Mouse (Mus musculus) thymus, postnatal 4 days (tissue): ENCODE results near the gene Myo18a.
A peak's percentile ranks its signal among the peaks of the same experiment; 100 is the strongest.

ENCODE experiments used
- DNase-seq: peaks from one replicate; pipeline ENCODE4 v3.0.0; 2021

Gene Myo18a

GRCm38 (mm10) chr11:77800491-77800868, 37.4 kb downstream of the Myo18a start:
- DNase-seq, result no peak

DNA sequence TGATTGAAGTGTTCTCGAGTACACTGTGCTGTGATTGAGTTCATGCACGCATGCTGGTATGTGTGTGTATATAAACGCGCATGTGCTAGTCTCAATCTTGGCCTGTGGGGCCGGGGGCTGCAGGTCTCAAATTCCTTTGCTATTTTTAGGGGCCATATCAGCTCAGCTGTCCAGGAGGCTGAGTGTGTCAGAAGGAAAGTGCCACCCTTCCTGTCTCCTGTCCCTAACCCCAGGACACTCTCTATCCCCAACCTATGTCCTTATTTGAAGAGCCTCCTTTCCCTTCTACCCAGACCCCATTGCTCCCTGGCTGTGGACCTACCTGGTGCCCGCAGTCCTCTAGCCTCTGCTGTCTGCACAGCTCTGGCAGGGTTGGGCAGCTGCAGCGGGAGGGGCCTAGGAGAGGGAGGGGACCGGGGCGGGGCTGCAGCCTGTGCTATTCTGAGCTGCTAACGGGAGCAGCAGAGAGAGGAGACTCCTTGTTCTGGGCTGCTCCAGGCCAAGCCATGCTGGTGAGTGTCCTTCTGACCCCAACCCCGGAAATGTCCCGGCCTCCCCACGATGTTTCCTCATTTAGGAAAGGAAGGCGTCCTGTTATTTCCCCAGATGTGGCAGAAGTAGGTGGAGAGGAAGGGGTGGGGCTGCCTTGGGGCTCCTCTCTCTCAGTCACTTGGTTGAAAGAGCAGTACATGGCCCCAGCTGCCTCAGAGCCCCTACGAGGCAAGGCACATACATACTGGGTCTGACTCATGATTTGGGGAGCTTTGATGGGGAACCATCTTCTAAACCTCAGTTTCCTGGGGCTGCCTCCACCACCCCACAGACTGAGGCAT, 38.0 kb downstream of the Myo18a start:
- peak; percentile 85 for DNase-seq

GRCm38 (mm10) chr11:77802341-77802865, 39.4 kb downstream of the Myo18a start:
- peak; percentile 80 for DNase-seq

DNA sequence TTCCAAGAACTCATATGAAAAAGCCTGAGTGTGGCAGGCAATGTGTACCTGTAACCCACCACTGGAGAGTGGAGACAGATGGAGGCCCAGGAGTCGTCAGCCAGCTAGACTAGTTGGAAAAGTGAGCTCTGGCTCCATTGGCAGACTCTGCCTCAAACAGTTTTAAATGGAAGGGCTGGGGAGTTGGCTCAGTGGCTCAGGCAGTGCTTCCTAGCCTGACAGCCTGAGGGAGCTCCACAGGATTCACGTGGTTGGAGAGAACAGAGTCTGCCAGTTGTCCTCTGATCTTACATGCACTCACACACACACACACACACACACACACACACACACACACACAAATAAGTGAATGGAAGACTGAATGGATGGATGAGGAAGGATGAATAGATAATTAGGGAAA, 43.2 kb downstream of the Myo18a start:
- DNase-seq, result no peak

DNA sequence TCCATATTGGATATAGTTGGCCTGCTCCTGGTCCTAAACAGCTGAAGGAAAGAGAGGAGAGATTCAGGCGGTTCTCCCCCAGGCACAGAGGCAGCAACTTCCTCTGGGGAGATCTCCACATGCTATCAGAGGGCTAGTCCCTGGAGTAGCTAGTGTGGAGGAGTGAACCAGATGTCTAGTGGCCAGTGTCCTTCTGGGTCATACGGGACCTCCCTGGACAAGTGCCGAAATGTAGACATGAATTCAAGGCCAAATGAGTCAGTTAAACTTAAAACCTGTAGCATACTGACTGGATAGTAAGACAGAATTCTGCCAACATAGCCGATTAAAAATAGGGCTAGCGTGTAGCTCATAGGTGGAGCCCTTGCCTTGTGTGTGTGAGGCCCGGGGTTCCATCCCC, 43.8 kb downstream of the Myo18a start:
- no peak for DNase-seq

GRCm38 (mm10) chr11:77808051-77808465, 45.0 kb downstream of the Myo18a start:
- no peak for DNase-seq

DNA sequence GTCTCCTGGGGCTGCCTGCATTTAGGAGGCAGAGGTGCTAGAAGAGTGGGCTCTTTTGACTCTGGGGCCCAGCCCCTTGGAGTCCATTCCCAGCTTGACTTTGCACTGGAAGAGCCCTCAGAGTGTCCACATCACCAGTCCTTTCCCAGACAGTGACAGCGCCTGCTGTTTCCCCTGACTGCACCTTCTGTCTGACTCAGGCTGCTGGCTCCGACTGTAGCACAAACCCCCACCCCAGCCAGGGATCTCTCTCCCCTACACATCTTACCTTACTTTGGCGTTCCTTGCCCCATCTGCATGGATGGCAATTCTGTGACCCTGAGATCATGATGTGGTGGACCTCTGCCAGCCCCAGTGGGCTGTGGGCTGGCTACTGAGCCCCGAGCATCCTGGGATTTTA, 46.2 kb downstream of the Myo18a start:
- no peak for DNase-seq

- no peak for DNase-seq
Observed at GRCm38 (mm10) chr11:77810018-77810417, 47.0 kb downstream of the Myo18a start.

DNA sequence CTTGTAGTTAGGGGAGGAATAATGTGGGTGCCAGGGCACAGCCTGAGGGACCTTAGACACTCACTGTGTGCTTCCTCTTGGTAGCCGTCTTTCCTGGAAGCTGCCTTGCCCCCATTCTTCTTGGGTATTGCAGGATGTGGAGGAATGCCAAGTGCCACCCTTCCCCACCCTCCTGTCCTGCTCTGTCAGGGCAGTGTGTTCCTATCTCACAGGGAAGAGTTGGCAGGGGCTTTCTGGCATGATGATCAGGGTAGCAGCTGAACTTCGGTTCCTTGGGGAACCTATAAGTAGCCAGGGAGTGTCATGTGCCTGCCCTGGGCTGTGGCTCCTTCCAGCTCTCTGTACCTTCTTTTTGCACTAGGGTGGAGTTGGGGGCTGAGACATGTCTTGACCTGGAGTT, 50.9 kb downstream of the Myo18a start:
- no peak for DNase-seq

DNA sequence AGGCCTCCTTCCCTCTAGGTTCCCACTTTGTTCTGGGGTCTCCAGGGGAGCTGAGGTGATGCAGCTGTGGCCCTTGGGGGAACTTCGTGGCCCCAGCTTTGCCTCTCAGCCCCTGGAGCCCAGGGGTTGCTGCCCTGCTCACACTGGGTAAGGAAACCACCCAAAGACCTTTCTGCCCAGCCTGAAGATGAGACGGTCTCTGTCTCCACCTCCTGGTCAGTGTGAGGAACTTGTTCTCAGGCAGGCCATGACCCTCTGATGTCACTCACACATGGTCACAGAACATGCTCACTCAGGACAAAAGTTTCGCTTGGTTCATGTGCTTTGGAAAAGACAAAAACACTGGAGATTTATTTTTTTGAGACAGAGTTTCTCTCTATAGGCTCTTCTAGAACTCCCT, 53.0 kb downstream of the Myo18a start:
- peak; percentile 87 for DNase-seq

DNA sequence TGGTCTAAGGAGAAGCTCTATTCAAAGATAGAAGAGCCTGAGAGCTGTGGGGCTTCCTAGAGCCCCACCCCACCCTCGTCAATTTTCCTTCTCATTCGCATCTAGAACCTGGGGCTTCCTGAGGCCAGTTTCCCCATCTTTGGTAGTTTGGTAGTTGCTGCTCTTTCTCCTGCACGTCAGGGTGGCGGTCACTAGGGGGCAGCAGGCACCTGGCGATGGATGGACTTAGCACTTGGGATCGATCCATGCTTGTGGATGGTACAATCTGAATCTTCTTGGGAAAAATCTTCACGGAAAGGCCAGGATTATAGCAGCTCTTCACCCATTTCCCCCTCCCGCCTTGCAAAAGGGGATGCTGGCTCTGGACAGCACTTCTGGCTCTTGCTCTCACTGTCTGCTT, 58.6 kb downstream of the Myo18a start:
- DNase-seq, result peak; percentile 69

DNA sequence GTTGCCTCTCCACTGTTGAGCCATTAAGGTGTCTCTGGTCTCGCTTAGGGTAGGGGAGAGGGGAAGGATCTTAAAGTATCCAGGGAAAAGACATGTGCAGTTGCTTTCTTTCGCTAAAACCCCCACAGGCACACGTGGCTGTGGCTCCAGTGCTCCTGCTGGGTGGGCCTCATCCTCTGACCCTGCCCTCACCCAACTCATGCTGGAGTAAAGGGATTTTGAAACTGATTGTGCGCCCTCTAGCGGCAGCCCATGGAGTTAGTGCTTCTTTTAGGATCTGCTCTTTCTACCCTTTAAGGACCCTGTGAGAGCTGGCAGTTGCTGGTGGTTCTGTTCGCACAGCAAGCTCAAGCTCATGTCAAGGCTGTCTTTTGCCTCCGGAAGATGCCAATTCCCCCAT, 59.7 kb downstream of the Myo18a start:
- peak; percentile 85 for DNase-seq

- DNase-seq, result peak; percentile 85
Observed at GRCm38 (mm10) chr11:77825853-77826252, 62.8 kb downstream of the Myo18a start.

DNA sequence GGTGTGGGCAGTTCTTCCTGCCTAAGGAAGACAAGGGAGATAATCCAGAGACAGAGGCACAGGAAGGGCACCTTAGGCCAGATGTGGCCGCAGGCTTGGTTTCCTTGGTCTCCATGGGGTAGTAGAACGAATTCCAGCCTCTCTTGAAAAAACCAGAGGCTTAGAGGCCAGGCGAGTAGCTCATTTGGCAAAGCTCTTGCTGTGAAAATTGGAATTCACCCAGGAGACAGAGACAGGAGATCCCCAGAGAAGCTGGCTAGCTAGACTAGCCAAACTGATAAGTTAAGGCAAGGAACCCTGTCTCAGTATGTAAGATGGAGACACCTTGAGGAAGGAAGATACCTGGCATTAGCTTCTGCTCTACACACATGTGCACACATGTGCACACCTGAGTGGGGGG, 63.3 kb downstream of the Myo18a start:
- no peak for DNase-seq

DNA sequence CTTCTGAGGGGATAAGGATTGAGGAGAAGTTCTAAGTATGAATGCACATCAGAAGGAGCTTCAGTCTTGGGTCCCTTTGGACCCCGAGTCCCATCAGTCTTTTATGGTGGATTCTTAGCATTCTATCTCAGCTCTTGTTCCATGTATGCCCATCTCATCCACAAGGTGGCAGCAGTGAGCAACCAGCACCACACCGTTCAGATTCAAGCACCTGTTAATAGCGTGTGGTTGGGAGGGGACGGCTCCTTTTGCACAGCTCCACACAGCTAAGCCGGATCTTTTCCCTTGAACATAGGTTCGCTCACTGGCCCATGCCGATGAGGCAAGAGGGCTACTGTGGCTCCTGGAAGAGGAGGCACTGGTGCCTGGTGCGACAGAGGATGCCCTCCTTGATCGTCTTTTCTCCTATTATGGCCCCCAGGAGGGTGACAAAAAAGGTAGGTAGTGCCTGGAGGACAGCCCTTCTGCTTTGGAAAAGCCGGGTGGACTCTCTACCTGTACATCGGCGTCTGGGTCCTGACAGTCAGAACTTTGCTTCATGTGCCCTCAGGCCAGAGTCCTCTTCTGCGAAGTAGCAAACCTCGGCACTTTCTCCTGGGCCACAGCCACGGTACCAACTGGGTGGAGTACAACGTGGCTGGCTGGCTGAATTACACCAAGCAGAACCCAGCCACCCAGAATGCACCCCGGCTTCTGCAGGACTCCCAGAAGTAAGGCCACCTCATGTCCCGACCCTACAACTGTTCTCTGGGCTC, 64.4 kb downstream of the Myo18a start:
- DNase-seq, result peak; percentile 87

GRCm38 (mm10) chr11:77828163-77828562, 65.1 kb downstream of the Myo18a start:
- DNase-seq, result no peak

DNA sequence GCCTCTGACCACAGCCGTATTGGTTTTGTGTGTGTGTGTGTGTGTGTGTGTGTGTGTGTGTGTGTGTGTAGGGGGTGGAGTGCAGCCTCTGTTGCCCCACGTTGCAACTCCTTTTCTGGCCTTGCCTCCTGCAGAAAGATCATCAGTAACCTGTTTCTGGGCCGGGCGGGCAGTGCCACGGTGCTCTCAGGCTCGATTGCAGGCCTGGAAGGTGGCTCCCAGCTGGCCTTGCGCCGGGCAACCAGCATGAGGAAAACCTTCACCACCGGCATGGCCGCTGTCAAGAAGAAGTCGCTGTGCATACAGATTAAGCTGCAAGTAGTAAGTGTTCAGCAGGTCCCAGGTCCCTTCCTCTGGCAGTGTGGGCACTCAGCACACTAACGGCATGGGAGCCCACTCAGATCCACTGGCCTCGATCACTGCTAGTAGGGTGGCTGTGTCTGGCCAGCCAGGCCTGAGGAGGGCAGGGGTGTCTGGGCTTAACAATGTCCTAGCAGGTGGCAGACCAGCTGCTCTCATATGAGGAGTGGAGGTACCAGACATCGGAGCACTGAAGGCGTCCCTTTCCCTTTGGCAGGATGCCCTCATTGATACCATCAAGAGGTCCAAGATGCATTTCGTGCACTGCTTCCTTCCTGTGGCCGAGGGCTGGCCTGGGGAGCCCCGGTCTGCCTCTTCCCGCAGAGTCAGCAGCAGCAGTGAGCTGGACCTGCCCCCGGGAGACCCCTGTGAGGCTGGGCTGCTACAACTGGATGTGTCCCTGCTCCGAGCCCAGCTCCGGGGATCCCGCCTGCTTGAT, 66.2 kb downstream of the Myo18a start:
- no peak for DNase-seq

GRCm38 (mm10) chr11:77830875-77831274, 67.8 kb downstream of the Myo18a start:
- DNase-seq, result no peak

- no peak for DNase-seq
Observed at GRCm38 (mm10) chr11:77832541-77832940, 69.5 kb downstream of the Myo18a start.

- peak; percentile 49 for DNase-seq
Observed at GRCm38 (mm10) chr11:77835109-77835508, 72.1 kb downstream of the Myo18a start.

- DNase-seq, result no peak
Observed at GRCm38 (mm10) chr11:77836290-77836689, 73.2 kb downstream of the Myo18a start.

- no peak for DNase-seq
Observed at GRCm38 (mm10) chr11:77836751-77837150, 73.7 kb downstream of the Myo18a start.

GRCm38 (mm10) chr11:77837856-77838255, 74.8 kb downstream of the Myo18a start:
- DNase-seq, result no peak
